Mouse (Mus musculus): ENCODE results near the gene Hk3. TPM values are rescaled to one million over a fixed set of nuclear protein-coding genes. Genes with fewer than 3 reads are reported as not detected.

Hk3 gene
- polyA plus RNA-seq, 1 experiment from 2014 or later, result 0.94 TPM

GRCm38 (mm10) chr13:54992215-54992614 lies 29.0 kb downstream of the Hk3 start:
- 88% methylated on average over 7 of the region's 7 CpGs for WGBS
- H3K27ac ChIP-seq (ENCODE audit: low read depth, low read length), result no peak overlapping the region

GRCm38 (mm10) chr13:54988181-54988760 lies 32.9 kb downstream of the Hk3 start:
- no peaks in the 10 kb centered on the region for H3K36me3 ChIP-seq (ENCODE audit: control insufficient read depth, insufficient read depth, low read length)
- no peak for ATAC-seq (ENCODE audit: low FRiP score)
- no peak overlapping the region for H3K27ac ChIP-seq (ENCODE audit: low read depth, low read length)
- 62% methylated on average over 7 of the region's 7 CpGs for WGBS
- H3K9ac ChIP-seq (ENCODE audit: low read length), result no peak overlapping the region
- H3K4me1 ChIP-seq (ENCODE audit: control insufficient read depth, insufficient read depth, low read length), result peaks cover 5% of the 10 kb centered on the region; the same call in 1 of the 2 replicates
- peaks cover 2% of the 10 kb centered on the region; the same call in 1 of the 2 replicates for H3K27me3 ChIP-seq (ENCODE audit: control insufficient read depth, insufficient read depth, low read length)
- no peaks in the 10 kb centered on the region for H3K9me3 ChIP-seq (ENCODE audit: control insufficient read depth, low read length)
- no peak for DNase-seq (ENCODE audit: low spot score, missing footprints)
- H3K4me2 ChIP-seq, result no peak overlapping the region
- H3K4me3 ChIP-seq (ENCODE audit: low read depth, low read length), result no peak overlapping the region

More at GRCm38 (mm10) chr13:54992215-54992614, 29.0 kb downstream of the Hk3 start:
- H3K9ac ChIP-seq (ENCODE audit: low read length), result no peak overlapping the region
- H3K4me3 ChIP-seq (ENCODE audit: low read depth, low read length), result no peak overlapping the region
- H3K36me3 ChIP-seq (ENCODE audit: control insufficient read depth, insufficient read depth, low read length), result no peaks in the 10 kb centered on the region
- H3K4me1 ChIP-seq (ENCODE audit: control insufficient read depth, insufficient read depth, low read length), result peaks cover 24% of the 10 kb centered on the region
- ATAC-seq (ENCODE audit: low FRiP score) (no peak), DNase-seq (ENCODE audit: low spot score, missing footprints) (no peak)
- peaks cover 2% of the 10 kb centered on the region for H3K27me3 ChIP-seq (ENCODE audit: control insufficient read depth, insufficient read depth, low read length)
- no peaks in the 10 kb centered on the region for H3K9me3 ChIP-seq (ENCODE audit: control insufficient read depth, low read length)
- H3K4me2 ChIP-seq, result no peak overlapping the region

GRCm38 (mm10) chr13:54987405-54987804 lies 33.8 kb downstream of the Hk3 start:
- peaks cover 2% of the 10 kb centered on the region; the same call in 1 of the 2 replicates for H3K27me3 ChIP-seq (ENCODE audit: control insufficient read depth, insufficient read depth, low read length)
- no peak for DNase-seq (ENCODE audit: low spot score, missing footprints)

DNA sequence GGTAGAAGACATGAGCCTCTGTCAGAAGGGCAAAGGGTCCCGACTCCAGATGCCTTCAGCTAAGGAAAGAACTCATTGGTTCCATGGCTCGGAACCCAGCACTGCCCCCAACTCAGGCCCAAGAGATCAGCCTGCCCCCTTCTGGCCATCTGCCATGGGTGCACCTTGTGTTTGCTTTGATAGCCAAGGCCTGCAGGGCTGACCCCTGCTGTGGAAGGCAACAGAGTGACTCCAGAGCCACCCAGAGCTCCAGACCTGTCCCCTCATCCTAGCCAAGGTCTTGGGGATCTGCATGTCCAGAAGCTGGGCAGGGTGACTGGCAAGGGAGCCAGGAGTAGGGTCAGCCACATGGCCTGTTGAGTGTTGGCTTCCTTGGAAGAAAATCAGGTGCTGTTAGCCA lies 37.6 kb downstream of the Hk3 start:
- Histone ChIP-seq H3K4me2 (no peak overlapping the region), H3K36me3 (ENCODE audit: control insufficient read depth, insufficient read depth, low read length) (no peaks in the 10 kb centered on the region), H3K4me1 (ENCODE audit: control insufficient read depth, insufficient read depth, low read length) (peaks cover 11% of the 10 kb centered on the region), H3K9me3 (ENCODE audit: control insufficient read depth, low read length) (no peaks in the 10 kb centered on the region), H3K27me3 (ENCODE audit: control insufficient read depth, insufficient read depth, low read length) (peaks cover 2% of the 10 kb centered on the region; the same call in 1 of the 2 replicates), H3K27ac (ENCODE audit: low read depth, low read length) (no peak overlapping the region), H3K9ac (ENCODE audit: low read length) (no peak overlapping the region), H3K4me3 (ENCODE audit: low read depth, low read length) (no peak overlapping the region)
- no peak for ATAC-seq (ENCODE audit: low FRiP score)
- WGBS, result 40% methylated on average over 2 of the region's 2 CpGs
- DNase-seq (ENCODE audit: low spot score, missing footprints), result no peak

More at GRCm38 (mm10) chr13:54987405-54987804, 33.8 kb downstream of the Hk3 start:
- no peak overlapping the region for H3K4me3 ChIP-seq (ENCODE audit: low read depth, low read length)
- no peaks in the 10 kb centered on the region for H3K36me3 ChIP-seq (ENCODE audit: control insufficient read depth, insufficient read depth, low read length)
- H3K4me2 ChIP-seq, result no peak overlapping the region
- H3K9ac ChIP-seq (ENCODE audit: low read length), result no peak overlapping the region; the same call in 1 of the 2 replicates
- H3K27ac ChIP-seq (ENCODE audit: low read depth, low read length), result no peak overlapping the region
- H3K4me1 ChIP-seq (ENCODE audit: control insufficient read depth, insufficient read depth, low read length), result peaks cover 4% of the 10 kb centered on the region; the same call in 1 of the 2 replicates
- no peak for ATAC-seq (ENCODE audit: low FRiP score)
- WGBS, result 74% methylated on average over 9 of the region's 9 CpGs
- H3K9me3 ChIP-seq (ENCODE audit: control insufficient read depth, low read length), result no peaks in the 10 kb centered on the region

- DNase-seq (ENCODE audit: low spot score, missing footprints) (no peak), ATAC-seq (ENCODE audit: low FRiP score) (no peak)
- Histone ChIP-seq H3K27ac (ENCODE audit: low read depth, low read length) (no peak overlapping the region), H3K4me1 (ENCODE audit: control insufficient read depth, insufficient read depth, low read length) (peaks cover 12% of the 10 kb centered on the region), H3K4me3 (ENCODE audit: low read depth, low read length) (no peak overlapping the region), H3K36me3 (ENCODE audit: control insufficient read depth, insufficient read depth, low read length) (no peaks in the 10 kb centered on the region), H3K9me3 (ENCODE audit: control insufficient read depth, low read length) (no peaks in the 10 kb centered on the region), H3K27me3 (ENCODE audit: control insufficient read depth, insufficient read depth, low read length) (peaks cover 2% of the 10 kb centered on the region; the same call in 1 of the 2 replicates), H3K9ac (ENCODE audit: low read length) (no peak overlapping the region), H3K4me2 (no peak overlapping the region)
- WGBS, result 86% methylated on average over 8 of the region's 8 CpGs
Measured at GRCm38 (mm10) chr13:54983001-54983400, 38.2 kb downstream of the Hk3 start.

GRCm38 (mm10) chr13:54980957-54981356 lies 40.2 kb downstream of the Hk3 start:
- DNase-seq (ENCODE audit: low spot score, missing footprints) (no peak), ATAC-seq (ENCODE audit: low FRiP score) (no peak)
- 81% methylated on average over 12 of the region's 12 CpGs for WGBS
- Histone ChIP-seq H3K27me3 (ENCODE audit: control insufficient read depth, insufficient read depth, low read length) (no peaks in the 10 kb centered on the region; the same call in 1 of the 2 replicates), H3K9ac (ENCODE audit: low read length) (no peak overlapping the region), H3K4me3 (ENCODE audit: low read depth, low read length) (no peak overlapping the region), H3K9me3 (ENCODE audit: control insufficient read depth, low read length) (no peaks in the 10 kb centered on the region), H3K36me3 (ENCODE audit: control insufficient read depth, insufficient read depth, low read length) (no peaks in the 10 kb centered on the region), H3K27ac (ENCODE audit: low read depth, low read length) (no peak overlapping the region), H3K4me2 (no peak overlapping the region), H3K4me1 (ENCODE audit: control insufficient read depth, insufficient read depth, low read length) (peaks cover 17% of the 10 kb centered on the region)

- H3K36me3 ChIP-seq (ENCODE audit: control insufficient read depth, insufficient read depth, low read length), result no peaks in the 10 kb centered on the region
- no peak for DNase-seq (ENCODE audit: low spot score, missing footprints)
- ATAC-seq (ENCODE audit: low FRiP score), result no peak
- no peak overlapping the region for H3K9ac ChIP-seq (ENCODE audit: low read length)
- no peaks in the 10 kb centered on the region; the same call in 1 of the 2 replicates for H3K27me3 ChIP-seq (ENCODE audit: control insufficient read depth, insufficient read depth, low read length)
- no peak overlapping the region; the same call in 1 of the 2 replicates for H3K27ac ChIP-seq (ENCODE audit: low read depth, low read length)
- no peak overlapping the region for H3K4me3 ChIP-seq (ENCODE audit: low read depth, low read length)
- 45% methylated on average over 8 of the region's 8 CpGs for WGBS
- no peaks in the 10 kb centered on the region for H3K9me3 ChIP-seq (ENCODE audit: control insufficient read depth, low read length)
- no peak overlapping the region for H3K4me2 ChIP-seq
- peaks cover 19% of the 10 kb centered on the region for H3K4me1 ChIP-seq (ENCODE audit: control insufficient read depth, insufficient read depth, low read length)
Measured at GRCm38 (mm10) chr13:54978804-54979203, 42.4 kb downstream of the Hk3 start.

- no peaks in the 10 kb centered on the region for H3K36me3 ChIP-seq (ENCODE audit: control insufficient read depth, insufficient read depth, low read length)
- H3K9ac ChIP-seq (ENCODE audit: low read length), result no peak overlapping the region
- WGBS, result 58% methylated on average over 3 of the region's 3 CpGs
- no peaks in the 10 kb centered on the region for H3K9me3 ChIP-seq (ENCODE audit: control insufficient read depth, low read length)
- H3K27me3 ChIP-seq (ENCODE audit: control insufficient read depth, insufficient read depth, low read length), result peaks cover 4% of the 10 kb centered on the region; the same call in 1 of the 2 replicates
- no peak overlapping the region for H3K4me2 ChIP-seq
- no peak overlapping the region for H3K27ac ChIP-seq (ENCODE audit: low read depth, low read length)
- no peak overlapping the region for H3K4me3 ChIP-seq (ENCODE audit: low read depth, low read length)
- H3K4me1 ChIP-seq (ENCODE audit: control insufficient read depth, insufficient read depth, low read length), result peaks cover 19% of the 10 kb centered on the region
- DNase-seq (ENCODE audit: low spot score, missing footprints) (no peak), ATAC-seq (ENCODE audit: low FRiP score) (no peak)
Measured at GRCm38 (mm10) chr13:54975546-54975945, 45.6 kb downstream of the Hk3 start.

DNA sequence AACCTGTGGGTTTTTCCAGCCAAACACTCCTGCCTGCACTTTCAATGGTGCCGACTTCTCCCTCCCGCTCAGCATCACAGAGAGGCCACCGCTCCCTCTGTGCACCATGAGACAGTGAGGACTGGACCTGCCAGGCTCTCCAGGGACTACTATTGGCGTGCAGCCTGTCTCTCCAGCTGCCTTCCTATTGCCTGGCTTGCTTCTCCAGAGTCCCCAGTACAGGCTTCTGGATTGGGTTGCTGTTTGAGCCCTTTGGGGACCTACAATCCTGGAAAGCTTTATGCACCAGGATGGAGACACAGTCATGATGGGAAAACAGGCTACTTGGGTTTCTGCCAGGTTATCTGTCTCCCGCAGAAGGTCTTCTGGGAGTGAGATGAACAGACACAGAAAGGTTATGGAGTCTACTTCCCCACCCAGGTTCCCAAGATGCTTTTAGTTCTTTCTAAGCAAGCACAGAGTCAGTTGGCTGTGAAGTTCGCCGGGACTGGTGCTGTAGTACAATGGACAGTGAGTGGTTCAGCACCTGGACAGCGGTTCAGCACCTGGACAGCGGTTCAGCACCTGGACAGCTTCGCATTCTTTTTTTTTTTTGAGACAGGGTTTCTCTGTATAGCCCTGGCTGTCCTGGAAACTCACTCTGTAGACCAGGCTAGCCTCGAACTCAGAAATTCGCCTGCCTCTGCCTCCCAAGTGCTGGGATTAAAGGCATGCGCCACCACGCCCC lies 50.5 kb downstream of the Hk3 start:
- H3K4me1 ChIP-seq (ENCODE audit: control insufficient read depth, insufficient read depth, low read length), result peaks cover 15% of the 10 kb centered on the region
- H3K9me3 ChIP-seq (ENCODE audit: control insufficient read depth, low read length), result no peaks in the 10 kb centered on the region
- WGBS, result 42% methylated on average over 14 of the region's 14 CpGs
- H3K4me3 ChIP-seq (ENCODE audit: low read depth, low read length), result no peak overlapping the region
- ATAC-seq (ENCODE audit: low FRiP score), result no peak
- DNase-seq (ENCODE audit: low spot score, missing footprints), result no peak
- no peak overlapping the region for H3K4me2 ChIP-seq
- no peak overlapping the region for H3K27ac ChIP-seq (ENCODE audit: low read depth, low read length)
- H3K27me3 ChIP-seq (ENCODE audit: control insufficient read depth, insufficient read depth, low read length), result peaks cover 12% of the 10 kb centered on the region
- no peaks in the 10 kb centered on the region for H3K36me3 ChIP-seq (ENCODE audit: control insufficient read depth, insufficient read depth, low read length)
- H3K9ac ChIP-seq (ENCODE audit: low read length), result no peak overlapping the region
